Mouse (Mus musculus) small intestine, adult 2 months (tissue): ENCODE measurements at regions not wholly inside any gene's neighbourhood (a gene's known extent, or its start where the extent isn't known, plus 50 kb on each side); places are given as distances from the start of the nearest gene placed in this dataset.

Experiments used
- CTCF ChIP-seq: fragments of 200-500 bp; IDR thresholded peaks from 2 replicates; pipeline ENCODE4 v1.5.1; 2012; ENCODE audit warnings: low read depth, mild to moderate bottlenecking, control low read depth, inconsistent platforms, low read length, moderate library complexity, mixed read lengths; ENCODE audit not compliant: insufficient replicate concordance, insufficient read length; ENCODE audit errors: extremely low read depth
- POLR2A ChIP-seq: fragments of 200-500 bp; IDR thresholded peaks from 2 replicates; pipeline ENCODE4 v1.6.1; 2012; ENCODE audit warnings: low read depth, mild to moderate bottlenecking, control low read depth, inconsistent platforms, low read length, moderate library complexity

DNA sequence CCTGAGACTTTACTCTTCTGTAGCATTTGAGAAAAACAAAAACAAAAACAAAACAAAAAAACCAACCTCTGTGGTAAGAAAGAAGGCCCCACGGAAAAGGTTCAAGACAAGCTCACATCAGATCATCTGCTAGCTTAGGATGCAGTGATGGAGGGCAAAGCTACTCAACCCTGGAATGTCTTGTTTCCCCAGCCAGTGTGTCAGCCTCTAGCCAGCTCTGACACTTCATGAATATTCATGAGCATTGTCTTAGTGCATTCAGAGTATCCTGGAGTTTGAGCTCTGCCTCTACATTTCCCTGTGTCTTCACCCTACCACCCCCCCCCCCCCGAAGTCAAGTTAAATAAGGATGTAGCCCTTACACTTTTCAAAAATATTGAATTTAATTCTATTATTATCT is 66.5 kb upstream of the Sh3bp4 start:
- TF ChIP-seq CTCF, result no peak
- no peak for TF ChIP-seq POLR2A
